Mouse (Mus musculus) forebrain, embryonic 11.5 days (tissue): ENCODE results near the gene Ciita. TPM values are rescaled to one million over a fixed set of nuclear protein-coding genes. Genes with fewer than 3 reads are reported as not detected.

Source experiments
- ATAC-seq: fragments of 200-750 bp; cut with Nextera tagmentation; replicated peaks from 2 replicates; pipeline ENCODE4 v1.8.0; 2017; ENCODE audit warnings: moderate TSS enrichment; ENCODE audit not compliant: low FRiP score
- DNase-seq: peaks from one replicate; pipeline ENCODE4 v3.0.0-alpha.2; 2017; ENCODE audit warnings: low spot score
- H3K27ac ChIP-seq: fragments of 300-500 bp; sonication (generic); 2 replicates; pipeline ENCODE4 v1.5.1; 2014; ENCODE audit warnings: low read depth, low read length
- H3K27me3 ChIP-seq: fragments of 300-500 bp; sonication (generic); 2 replicates; pipeline ENCODE4 v1.6.1; 2014; ENCODE audit warnings: mild to moderate bottlenecking, low read length, mixed read lengths; ENCODE audit not compliant: control insufficient read depth, insufficient read depth
- H3K36me3 ChIP-seq: fragments of 300-500 bp; sonication (generic); 2 replicates; pipeline ENCODE4 v1.6.1; 2014; ENCODE audit warnings: mild to moderate bottlenecking, low read length, moderate library complexity, mixed read lengths; ENCODE audit not compliant: control insufficient read depth, insufficient read depth
- H3K4me1 ChIP-seq: fragments of 300-500 bp; sonication (generic); replicated peaks from 2 replicates; pipeline ENCODE4 v1.6.1; 2014; ENCODE audit warnings: low read length, mixed read lengths; ENCODE audit not compliant: control insufficient read depth, insufficient read depth
- H3K4me2 ChIP-seq: fragments of 300-500 bp; sonication (generic); 2 replicates; pipeline ENCODE4 v1.6.1; 2014; ENCODE audit warnings: low read depth, mild to moderate bottlenecking, low read length, moderate library complexity, mixed read lengths; ENCODE audit not compliant: severe bottlenecking
- H3K4me3 ChIP-seq: fragments of 300-500 bp; sonication (generic); 2 replicates; pipeline ENCODE4 v1.5.1; 2014; ENCODE audit warnings: low read depth, low read length
- H3K9ac ChIP-seq: fragments of 300-500 bp; sonication (generic); 2 replicates; pipeline ENCODE4 v1.6.1; 2014; ENCODE audit warnings: low read length
- H3K9me3 ChIP-seq: fragments of 300-500 bp; sonication (generic); 2 replicates; pipeline ENCODE4 v1.6.1; 2016; ENCODE audit warnings: low read length, mixed read lengths; ENCODE audit not compliant: control insufficient read depth
- WGBS: fragments of 180-500 bp; shearing (Covaris S2); extraction: QIAGEN DNeasy Blood & Tissue Kit; methylation state at CpG from one replicate; pipeline ENCODE4 v1.1.7; 2014; 5-methylcytosine and 5-hydroxymethylcytosine counted together
- polyA plus RNA-seq: library from polyadenylated mRNA; unstranded; fragments of >200 nt; fragmentation: Nextera tagmentation; extraction: Ambion mirVana; gene quantifications from 2 replicates; pipeline ENCODE4 v1.2.1, GENCODE M21; 2014

Gene Ciita
- polyA plus RNA-seq, 1 experiment from 2014 or later, result 0.63 TPM

DNA sequence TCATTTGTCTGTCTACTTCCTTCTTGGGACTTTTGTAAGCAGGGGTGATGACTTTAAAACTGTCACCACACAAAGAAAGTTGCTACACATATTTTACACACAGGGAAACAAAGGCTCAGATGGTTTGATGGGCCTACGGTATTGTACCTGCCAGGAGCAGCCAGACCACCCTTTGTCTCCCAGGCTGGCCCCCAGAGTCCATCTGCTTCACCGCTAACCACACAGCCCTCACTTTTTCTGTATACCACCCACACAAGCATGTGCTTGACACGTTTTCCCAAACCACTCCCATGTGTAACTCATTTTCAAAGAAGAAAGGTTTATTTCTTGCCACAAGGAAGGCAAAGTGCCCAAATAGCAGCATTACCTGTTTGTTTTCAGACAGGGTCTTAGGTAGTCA is 7.1 kb downstream of the Ciita start:
- H3K27me3 ChIP-seq, result no peaks in the 10 kb centered on the region; the same call in 1 of the 2 replicates
- H3K9me3 ChIP-seq, result no peaks in the 10 kb centered on the region
- ATAC-seq (no peak), DNase-seq (no peak)
- H3K36me3 ChIP-seq, result no peaks in the 10 kb centered on the region
- 79% methylated on average over 3 of the region's 3 CpGs for WGBS
- peaks cover 2% of the 10 kb centered on the region; the same call in 1 of the 2 replicates for H3K4me1 ChIP-seq
- H3K4me3 ChIP-seq, result no peak overlapping the region
- no peak overlapping the region for H3K4me2 ChIP-seq
- H3K27ac ChIP-seq, result no peak overlapping the region
- no peak overlapping the region for H3K9ac ChIP-seq

DNA sequence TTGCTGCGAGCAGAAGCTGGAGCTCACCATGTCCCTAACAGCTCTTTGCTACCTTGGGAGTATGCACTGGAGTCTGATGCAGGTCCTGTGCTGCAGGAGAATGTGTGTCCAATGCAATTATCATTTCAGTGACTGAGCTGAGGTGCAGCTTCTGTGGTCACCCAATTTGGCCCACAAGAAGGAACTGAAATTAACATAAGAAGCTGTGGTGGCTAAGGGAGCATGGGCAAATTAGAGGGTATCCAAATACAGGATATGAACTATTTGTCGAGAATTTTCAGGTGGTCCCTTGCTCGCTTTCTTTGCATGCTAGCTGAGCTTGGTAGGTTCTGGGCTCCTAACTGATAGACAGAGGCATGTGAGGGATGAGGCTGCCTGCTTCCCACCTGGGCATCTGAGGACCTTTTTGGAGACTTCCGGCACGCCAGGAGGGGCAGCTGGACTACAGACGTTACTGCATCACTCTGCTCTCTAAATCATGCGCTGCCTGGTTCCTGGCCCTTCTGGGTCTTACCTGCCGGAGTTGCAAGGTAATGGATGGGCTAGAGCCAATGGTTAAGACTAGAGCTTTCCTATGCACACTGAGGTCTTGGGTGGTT is 8.1 kb downstream of the Ciita start:
- H3K9me3 ChIP-seq, result no peaks in the 10 kb centered on the region
- H3K27me3 ChIP-seq, result no peaks in the 10 kb centered on the region; the same call in 1 of the 2 replicates
- no peak overlapping the region for H3K9ac ChIP-seq
- no peak overlapping the region for H3K4me2 ChIP-seq
- peaks cover 2% of the 10 kb centered on the region; the same call in 1 of the 2 replicates for H3K4me1 ChIP-seq
- DNase-seq (no peak), ATAC-seq (no peak)
- H3K27ac ChIP-seq, result no peak overlapping the region
- no peak overlapping the region for H3K4me3 ChIP-seq
- 88% methylated on average over 8 of the region's 8 CpGs for WGBS
- H3K36me3 ChIP-seq, result no peaks in the 10 kb centered on the region

DNA sequence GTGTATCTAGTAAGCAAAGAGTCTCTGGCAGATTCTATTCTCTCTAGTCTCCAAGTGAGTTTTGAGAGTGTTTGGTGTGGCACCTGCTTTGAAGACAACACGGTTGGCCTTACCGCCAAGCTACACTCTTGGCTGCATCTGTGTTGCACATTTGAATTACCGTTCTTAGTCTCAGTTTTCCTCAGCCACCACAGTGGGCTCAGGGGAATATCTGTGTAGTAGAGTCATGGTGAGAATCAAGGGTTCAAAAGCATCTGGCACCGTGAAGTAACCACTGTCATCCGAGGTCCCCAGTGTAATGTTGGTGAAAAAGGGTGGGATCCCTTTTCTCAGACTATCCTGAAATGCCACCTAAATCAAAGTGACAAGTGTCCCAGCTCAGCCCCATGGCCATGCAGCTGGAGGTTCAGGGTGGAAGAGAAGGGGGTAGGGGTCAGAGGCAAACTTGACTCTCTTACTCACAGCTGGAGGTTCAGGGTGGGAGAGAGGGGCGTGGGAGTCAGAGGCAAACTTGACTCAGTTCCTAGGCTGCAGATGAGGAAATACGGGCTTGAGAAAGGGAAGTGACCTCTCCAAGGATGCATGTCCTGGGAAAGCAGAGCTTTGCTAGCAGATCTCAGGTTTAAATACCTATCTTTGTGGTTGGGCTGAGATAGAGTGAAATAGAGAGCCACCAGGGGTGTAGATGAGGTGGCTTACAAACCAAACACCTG is 9.1 kb downstream of the Ciita start:
- H3K9ac ChIP-seq, result no peak overlapping the region
- no peak overlapping the region for H3K27ac ChIP-seq
- no peak for DNase-seq
- H3K9me3 ChIP-seq, result no peaks in the 10 kb centered on the region
- 88% methylated on average over 7 of the region's 7 CpGs for WGBS
- H3K27me3 ChIP-seq, result no peaks in the 10 kb centered on the region; the same call in 1 of the 2 replicates
- peaks cover 2% of the 10 kb centered on the region; the same call in 1 of the 2 replicates for H3K4me1 ChIP-seq
- H3K4me2 ChIP-seq, result no peak overlapping the region
- H3K36me3 ChIP-seq, result no peaks in the 10 kb centered on the region
- no peak overlapping the region for H3K4me3 ChIP-seq
- no peak for ATAC-seq

DNA sequence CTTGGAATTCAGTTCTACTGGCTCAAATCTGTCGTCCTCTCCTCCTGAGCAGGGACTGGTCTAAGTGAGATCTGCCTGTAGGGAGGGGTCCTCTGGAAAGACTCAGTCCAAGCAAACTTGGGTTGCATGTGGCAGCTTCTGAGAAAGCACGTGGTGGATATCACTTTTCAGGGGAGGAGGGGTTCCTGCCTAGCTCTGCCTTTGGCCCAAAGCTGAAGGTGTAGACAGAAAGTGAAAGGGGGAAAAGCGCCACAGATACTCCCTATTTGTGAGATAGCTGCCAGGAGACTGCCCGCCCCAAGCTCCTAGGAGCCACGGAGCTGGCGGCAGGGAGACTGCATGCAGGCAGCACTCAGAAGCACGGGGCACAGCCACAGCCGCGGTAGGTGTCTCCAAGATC is 9.6 kb downstream of the Ciita start:
- 0 out of 2 replicates have a peak overlapping the region, but pooled peaks have one; percentile 7 for H3K9ac ChIP-seq
- H3K4me3 ChIP-seq, result 0 out of 2 replicates have a peak overlapping the region, but pooled peaks have one; percentile 7
- peaks cover 2% of the 10 kb centered on the region; the same call in 1 of the 2 replicates for H3K4me1 ChIP-seq
- H3K36me3 ChIP-seq, result no peaks in the 10 kb centered on the region
- H3K9me3 ChIP-seq, result no peaks in the 10 kb centered on the region
- H3K27ac ChIP-seq, result no peak overlapping the region
- H3K27me3 ChIP-seq, result no peaks in the 10 kb centered on the region; the same call in 1 of the 2 replicates
- peak overlapping the region; percentile 24; the same call in 1 of the 2 replicates for H3K4me2 ChIP-seq
- WGBS, result 10% methylated on average over 9 of the region's 9 CpGs
- ATAC-seq (no peak), DNase-seq (no peak)

DNA sequence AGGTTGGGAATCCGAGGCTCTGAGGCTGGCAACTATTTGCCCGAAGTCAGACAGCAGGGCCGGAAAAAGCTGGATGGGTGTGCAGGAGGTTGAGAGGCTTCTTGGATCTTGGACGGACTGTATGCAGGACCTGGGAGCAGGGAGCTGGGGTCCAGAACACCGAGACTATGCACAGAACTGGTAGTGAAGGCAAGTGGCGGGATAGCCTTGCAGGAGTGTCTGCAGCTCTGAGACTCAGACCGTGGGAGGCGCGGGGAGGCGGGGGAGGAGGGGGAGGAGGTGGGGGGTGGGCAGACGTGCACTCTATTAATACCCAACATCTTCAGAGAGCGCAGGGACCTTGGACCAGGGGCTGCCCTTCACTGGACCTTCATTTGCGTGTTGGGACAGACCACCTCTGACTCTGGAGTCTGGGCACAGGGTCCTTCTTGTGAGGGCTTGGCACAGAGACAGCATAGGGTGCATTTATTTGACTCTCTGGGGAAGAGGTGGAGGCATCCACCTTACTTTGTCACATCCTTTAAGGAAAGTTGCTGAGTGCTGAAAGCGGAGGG is 10.1 kb downstream of the Ciita start:
- H3K9me3 ChIP-seq, result no peaks in the 10 kb centered on the region
- H3K27ac ChIP-seq, result no peak overlapping the region
- H3K4me1 ChIP-seq, result peaks cover 2% of the 10 kb centered on the region; the same call in 1 of the 2 replicates
- no peak for DNase-seq
- no peak for ATAC-seq
- 0 out of 2 replicates have a peak overlapping the region, but pooled peaks have one; percentile 7 for H3K4me3 ChIP-seq
- H3K4me2 ChIP-seq, result peak overlapping the region; percentile 24; the same call in 1 of the 2 replicates
- WGBS, result 20% methylated on average over 14 of the region's 14 CpGs
- H3K27me3 ChIP-seq, result no peaks in the 10 kb centered on the region; the same call in 1 of the 2 replicates
- H3K9ac ChIP-seq, result 0 out of 2 replicates have a peak overlapping the region, but pooled peaks have one; percentile 7
- no peaks in the 10 kb centered on the region for H3K36me3 ChIP-seq

DNA sequence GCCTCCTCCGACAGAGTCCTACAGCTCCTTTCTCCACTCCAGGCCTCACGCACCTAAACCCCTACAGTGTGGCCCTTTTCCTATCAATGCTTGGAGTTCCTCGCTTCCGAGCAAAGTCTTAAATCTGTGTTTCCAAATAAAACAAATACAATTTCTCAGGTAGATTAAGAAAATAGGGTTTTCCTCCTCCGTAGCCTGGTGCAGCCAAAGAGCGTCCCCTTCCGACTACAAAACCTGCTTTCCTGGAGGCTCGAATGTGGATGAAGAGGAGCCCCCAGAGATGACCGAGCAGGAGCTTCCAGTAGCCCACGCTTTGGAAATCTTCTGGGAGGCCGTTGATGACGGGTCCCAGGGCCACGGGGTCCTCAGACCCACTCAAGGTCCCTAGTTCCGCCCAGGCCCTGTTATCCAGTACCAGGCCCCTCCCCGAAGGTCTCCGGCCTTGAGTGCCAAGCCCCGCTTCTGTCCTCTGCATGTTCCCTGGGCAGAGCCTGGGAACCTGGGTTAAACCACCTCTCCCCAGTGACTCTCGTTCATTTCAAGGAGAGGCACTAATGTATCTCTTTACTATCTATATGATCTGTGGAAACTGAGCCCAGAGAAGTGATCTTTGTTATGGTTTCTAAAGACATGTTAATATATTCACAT is 10.8 kb downstream of the Ciita start:
- H3K27me3 ChIP-seq, result no peaks in the 10 kb centered on the region; the same call in 1 of the 2 replicates
- no peak overlapping the region for H3K9ac ChIP-seq
- DNase-seq (no peak), ATAC-seq (no peak)
- no peaks in the 10 kb centered on the region for H3K36me3 ChIP-seq
- H3K4me1 ChIP-seq, result peaks cover 2% of the 10 kb centered on the region; the same call in 1 of the 2 replicates
- no peak overlapping the region for H3K27ac ChIP-seq
- H3K4me2 ChIP-seq, result no peak overlapping the region
- H3K9me3 ChIP-seq, result no peaks in the 10 kb centered on the region
- 84% methylated on average over 18 of the region's 18 CpGs for WGBS
- H3K4me3 ChIP-seq, result no peak overlapping the region

DNA sequence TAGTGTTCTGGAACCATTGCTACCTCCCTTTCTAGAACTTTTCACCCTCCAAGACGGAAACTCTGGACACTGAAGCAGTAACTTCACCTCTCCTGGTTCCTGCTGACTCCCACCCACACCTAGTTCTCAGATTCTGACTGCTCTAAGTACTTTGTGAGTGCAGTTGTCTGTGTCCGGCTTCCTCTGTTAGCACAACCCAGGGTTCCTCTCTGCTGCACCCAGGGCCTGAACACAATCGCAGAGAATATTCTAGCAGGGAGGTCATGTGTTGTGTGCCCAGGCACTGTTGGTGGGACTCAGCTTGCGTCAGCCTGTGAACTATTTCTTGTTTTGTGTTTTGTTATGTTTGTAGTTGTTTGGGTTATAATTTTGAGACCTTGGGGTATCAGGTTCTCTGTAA is 11.9 kb downstream of the Ciita start:
- Histone ChIP-seq H3K4me2 (no peak overlapping the region), H3K4me1 (peaks cover 2% of the 10 kb centered on the region; the same call in 1 of the 2 replicates), H3K36me3 (no peaks in the 10 kb centered on the region), H3K9ac (no peak overlapping the region), H3K4me3 (no peak overlapping the region), H3K9me3 (no peaks in the 10 kb centered on the region), H3K27ac (no peak overlapping the region), H3K27me3 (no peaks in the 10 kb centered on the region; the same call in 1 of the 2 replicates)
- DNase-seq (no peak), ATAC-seq (no peak)
- 86% methylated on average over 4 of the region's 4 CpGs for WGBS

DNA sequence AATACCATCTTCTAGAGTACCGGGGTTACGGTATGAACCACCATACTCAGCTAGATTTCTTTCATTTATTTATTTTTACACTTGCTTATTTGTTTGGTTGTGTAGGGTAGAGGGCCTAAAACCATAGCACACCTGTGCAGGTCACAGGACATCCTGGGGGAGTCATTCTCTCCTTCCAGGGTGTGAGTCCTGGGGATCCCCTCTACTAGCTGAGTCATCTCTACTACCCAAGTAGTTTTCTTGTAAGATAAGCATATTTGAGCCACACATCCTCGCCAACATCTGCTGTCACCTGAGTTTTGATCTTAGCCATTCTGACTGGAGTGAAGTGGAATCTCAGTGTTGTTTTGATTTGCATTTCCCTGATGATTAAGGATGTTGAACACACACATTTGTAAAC is 12.7 kb downstream of the Ciita start:
- ATAC-seq, result no peak
- 89% methylated on average over 3 of the region's 3 CpGs for WGBS

More for the DNA sequence above, 12.7 kb downstream of the Ciita start:
- H3K4me3 ChIP-seq, result no peak overlapping the region
- H3K27ac ChIP-seq, result no peak overlapping the region
- no peak overlapping the region for H3K9ac ChIP-seq
- H3K36me3 ChIP-seq, result no peaks in the 10 kb centered on the region
- no peaks in the 10 kb centered on the region for H3K9me3 ChIP-seq
- peaks cover 2% of the 10 kb centered on the region; the same call in 1 of the 2 replicates for H3K4me1 ChIP-seq
- no peak for DNase-seq
- H3K27me3 ChIP-seq, result no peaks in the 10 kb centered on the region; the same call in 1 of the 2 replicates
- no peak overlapping the region for H3K4me2 ChIP-seq
